Mouse (Mus musculus) brain, embryonic 14.5 days (tissue): ENCODE data around the gene Cmip.

Source experiments
- CTCF ChIP-seq: fragments of 200-500 bp; IDR thresholded peaks from 2 replicates; pipeline ENCODE4 v1.5.1; 2012; ENCODE audit warnings: inconsistent platforms, mild to moderate bottlenecking, moderate library complexity, borderline replicate concordance; ENCODE audit not compliant: insufficient read depth, insufficient read length; ENCODE audit errors: extremely low read depth
- POLR2A ChIP-seq: fragments of 200-500 bp; IDR thresholded peaks from 2 replicates; pipeline ENCODE4 v1.6.1; 2012; ENCODE audit warnings: mild to moderate bottlenecking, inconsistent platforms, borderline replicate concordance; ENCODE audit not compliant: poor library complexity, insufficient read depth, insufficient read length, severe bottlenecking; ENCODE audit errors: extremely low read depth

DNA sequence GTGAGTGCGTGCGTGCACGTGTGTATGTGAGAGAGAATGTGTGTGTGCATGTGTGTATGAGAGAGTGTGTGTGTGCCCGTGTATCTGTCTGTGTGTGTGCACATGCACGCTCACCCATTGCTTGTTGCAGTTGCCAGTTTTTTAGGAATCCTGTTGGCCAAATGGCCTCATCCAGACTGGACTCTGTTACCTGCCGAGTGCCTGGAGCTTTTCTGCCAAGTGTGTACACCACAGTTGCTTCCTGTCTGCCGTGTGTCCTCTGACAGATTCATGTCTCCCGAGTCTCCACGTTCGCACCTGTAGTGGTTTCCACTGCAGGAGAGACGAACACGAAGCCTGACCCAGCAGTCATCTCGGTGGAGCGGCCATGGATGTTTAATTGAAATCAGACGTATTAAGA is 64.4 kb downstream of the Cmip start:
- TF ChIP-seq POLR2A (no peak), CTCF (no peak)
